ENCODE assay signal across 11 mouse cellular contexts in genomic region chr4:136867690-136868345, GRCm38 (mm10). TPM values are rescaled to one million over a fixed set of nuclear protein-coding genes. Genes with fewer than 3 reads are reported as not detected.
A peak's percentile ranks its signal among the peaks of the same experiment; 100 is the strongest.
DNase-seq lines count a peak whose midpoint lies in the region; ATAC-seq and TF ChIP-seq lines count a peak whose summit lies in the region.
"Had no signal": no experiment of that assay in that cellular context is flagged by ENCODE, and none has a peak within 500 bp of the region (broad histone marks: within the 10 kb centered on the region; RNA-seq: fewer than 3 reads in every experiment).

No protein-coding gene starts in this region.

- no peak overlapping the region for H3K4me2 ChIP-seq in embryonic facial prominence, embryonic 15.5 days (replicated peaks)
- 0 out of 2 replicates have a peak overlapping the region, but pooled peaks have one; percentile 2 for H3K4me2 ChIP-seq in intestine, postnatal 0 days (replicated peaks; ENCODE audit: low read depth)

- TF ChIP-seq CTCF in intestine, postnatal 0 days (IDR thresholded peaks at IDR 0.05; ENCODE audit: low read depth), result no peak

- no peak overlapping the region for H3K9ac ChIP-seq in embryonic facial prominence, embryonic 15.5 days
- no peak overlapping the region for H3K9ac ChIP-seq in intestine, postnatal 0 days (ENCODE audit: low read depth, low read length)

- peak; percentile 19 for DNase-seq in ES-CJ7 (ENCODE audit: low read depth, low spot score)
- peak; percentile 55 for DNase-seq in ZHBTc4 (ENCODE audit: low read depth, low spot score)
- no peak for DNase-seq in left cerebral cortex, postnatal 14 days (ENCODE audit: low spot score in 2 of 2)
- DNase-seq in heart, postnatal 25 days (ENCODE audit: low spot score), result no peak
- no peak for DNase-seq in spleen, postnatal 36 days (ENCODE audit: low spot score in 2 of 2)
- no peak for DNase-seq in thymus, postnatal 10 days (ENCODE audit: low spot score in 2 of 2)
- DNase-seq: layer of hippocampus, adult 9-11 months had no signal

- peak; percentile 36; the same call in 1 of the 2 replicates for ATAC-seq in embryonic facial prominence, embryonic 15.5 days (ENCODE audit: insufficient number of reproducible peaks, low FRiP score, low TSS enrichment, low read depth)
- no peak for ATAC-seq in intestine, postnatal 0 days
- ATAC-seq: Patski had no signal

- H3K27me3 ChIP-seq in embryonic facial prominence, embryonic 15.5 days, result peaks cover 7% of the 10 kb centered on the region; the same call in 1 of the 2 replicates
- no peaks in the 10 kb centered on the region for H3K27me3 ChIP-seq in intestine, postnatal 0 days (replicated peaks; ENCODE audit: control insufficient read depth, insufficient read depth, low read length)

- intact Hi-C loops in left cerebral cortex, postnatal 14 days (cut with DNase I), result no loop called here
- intact Hi-C loops in heart, postnatal 25 days (cut with DNase I), result no loop called here

- no peak overlapping the region for H3K27ac ChIP-seq in embryonic facial prominence, embryonic 15.5 days (replicated peaks)
- no peak overlapping the region for H3K27ac ChIP-seq in intestine, postnatal 0 days (ENCODE audit: low read depth, low read length)
- H3K27ac ChIP-seq: heart, embryonic 10.5 days had no signal

- no peaks in the 10 kb centered on the region for H3K36me3 ChIP-seq in embryonic facial prominence, embryonic 15.5 days
- no peaks in the 10 kb centered on the region for H3K36me3 ChIP-seq in intestine, postnatal 0 days (ENCODE audit: control insufficient read depth, insufficient read depth)
- H3K36me3 ChIP-seq: heart, embryonic 10.5 days had no signal

- no peak overlapping the region for H3K4me3 ChIP-seq in embryonic facial prominence, embryonic 15.5 days (replicated peaks)
- H3K4me3 ChIP-seq in intestine, postnatal 0 days (ENCODE audit: low read depth, low read length), result no peak overlapping the region
- H3K4me3 ChIP-seq: heart, embryonic 10.5 days had no signal

- WGBS in embryonic facial prominence, embryonic 15.5 days, result 12% methylated on average over 11 of the region's 12 CpGs
- 25% methylated on average over 11 of the region's 12 CpGs for WGBS in intestine, postnatal 0 days

- H3K9me3 ChIP-seq in embryonic facial prominence, embryonic 15.5 days (replicated peaks), result no peaks in the 10 kb centered on the region
- no peaks in the 10 kb centered on the region for H3K9me3 ChIP-seq in intestine, postnatal 0 days (ENCODE audit: control insufficient read depth)
- H3K9me3 ChIP-seq: heart, embryonic 10.5 days had no signal

- H3K4me1 ChIP-seq in embryonic facial prominence, embryonic 15.5 days, result peaks cover 11% of the 10 kb centered on the region; the same call in 1 of the 2 replicates
- no peaks in the 10 kb centered on the region for H3K4me1 ChIP-seq in intestine, postnatal 0 days (replicated peaks; ENCODE audit: control insufficient read depth, insufficient read depth, low read length)

RNA-seq across cellular contexts. Expression of gene C1qb, which starts 18.2 kb away (rescaled TPM):
- polyA plus RNA-seq in embryonic facial prominence, embryonic 15.5 days (2015; fragmentation: Nextera tagmentation; extraction: Ambion mirVana), result 85.7 and 86.5 TPM in 2 replicates
- 67.7 and 71.4 TPM in 2 replicates for polyA plus RNA-seq in intestine, postnatal 0 days (2015; fragmentation: Nextera tagmentation; extraction: Ambion mirVana)
- 10 to 100 TPM; 36.1 to 43.9 TPM for total RNA-seq in left cerebral cortex, postnatal 14 days (2021)
- total RNA-seq in heart, postnatal 25 days (2021), result 10 to 100 TPM; 47.0 to 48.4 TPM
- polyA plus RNA-seq: Patski had no signal

RNA-seq across cellular contexts. Expression of gene C1qc, which starts 25.0 kb away (rescaled TPM):
- polyA plus RNA-seq in embryonic facial prominence, embryonic 15.5 days (2015; fragmentation: Nextera tagmentation; extraction: Ambion mirVana), result 44.1 and 46.0 TPM in 2 replicates
- 42.5 and 42.9 TPM in 2 replicates for polyA plus RNA-seq in intestine, postnatal 0 days (2015; fragmentation: Nextera tagmentation; extraction: Ambion mirVana)
- 10 to 100 TPM; 39.4 to 40.1 TPM for total RNA-seq in left cerebral cortex, postnatal 14 days (2021)
- total RNA-seq in heart, postnatal 25 days (2021), result 10 to 100 TPM; 35.2 to 41.2 TPM
- polyA plus RNA-seq: Patski had no signal

RNA-seq across cellular contexts. Expression of gene C1qa, which starts 30.8 kb away (rescaled TPM):
- 47.5 and 52.1 TPM in 2 replicates for polyA plus RNA-seq in embryonic facial prominence, embryonic 15.5 days (2015; fragmentation: Nextera tagmentation; extraction: Ambion mirVana)
- polyA plus RNA-seq in intestine, postnatal 0 days (2015; fragmentation: Nextera tagmentation; extraction: Ambion mirVana), result 44.8 and 48.0 TPM in 2 replicates
- total RNA-seq in left cerebral cortex, postnatal 14 days (2021), result 10 to 100 TPM; 42.5 to 44.9 TPM
- 10 to 100 TPM; 46.0 to 46.8 TPM for total RNA-seq in heart, postnatal 25 days (2021)
- polyA plus RNA-seq: Patski had no signal

RNA-seq across cellular contexts. Expression of gene Ephb2, which starts 32.0 kb away (rescaled TPM):
- 12.2 and 13.1 TPM in 2 replicates for polyA plus RNA-seq in embryonic facial prominence, embryonic 15.5 days (2015; fragmentation: Nextera tagmentation; extraction: Ambion mirVana)
- 5.7 TPM in 2 replicates for polyA plus RNA-seq in intestine, postnatal 0 days (2015; fragmentation: Nextera tagmentation; extraction: Ambion mirVana)
- 10 to 100 TPM; 31.6 to 32.7 TPM for total RNA-seq in left cerebral cortex, postnatal 14 days (2021)
- under 1 TPM; 0.49 to 0.89 TPM for total RNA-seq in heart, postnatal 25 days (2021)

Comparison
In these comparisons a context has a peak if more than half of its experiments do, and no peak if none do; other contexts are left out.
1. DNase-seq: peak in ES-CJ7 (single experiment) and ZHBTc4 (single experiment); none in left cerebral cortex, postnatal 14 days (0 of 2), heart, postnatal 25 days (single experiment), spleen, postnatal 36 days (0 of 2) and thymus, postnatal 10 days (0 of 2).